Mouse (Mus musculus) hindbrain, embryonic 10.5 days (tissue): ENCODE data around the gene Lrig2. TPM values are rescaled to one million over a fixed set of nuclear protein-coding genes. Genes with fewer than 3 reads are reported as not detected.

Experiments used
- DNase-seq: peaks from one replicate; pipeline ENCODE4 v3.0.0-alpha.2; 2017; ENCODE audit warnings: low spot score
- H3K27ac ChIP-seq: fragments of 300-500 bp; sonication (generic); 2 replicates; pipeline ENCODE4 v1.5.1; 2016; ENCODE audit warnings: mild to moderate bottlenecking, moderate library complexity
- H3K27me3 ChIP-seq: fragments of 300-500 bp; sonication (generic); 2 replicates; pipeline ENCODE4 v1.6.1; 2016; ENCODE audit warnings: mild to moderate bottlenecking; ENCODE audit not compliant: poor library complexity, insufficient read depth, severe bottlenecking
- H3K36me3 ChIP-seq: fragments of 300-500 bp; sonication (generic); 2 replicates; pipeline ENCODE4 v1.6.1; 2016; ENCODE audit warnings: mild to moderate bottlenecking, moderate library complexity
- H3K4me1 ChIP-seq: fragments of 300-500 bp; sonication (generic); replicated peaks from 2 replicates; pipeline ENCODE4 v1.6.1; 2016; ENCODE audit warnings: mild to moderate bottlenecking
- H3K4me3 ChIP-seq: fragments of 300-500 bp; sonication (generic); 2 replicates; pipeline ENCODE4 v1.5.1; 2016; ENCODE audit warnings: mild to moderate bottlenecking, moderate library complexity
- H3K9me3 ChIP-seq: fragments of 300-500 bp; sonication (generic); 2 replicates; pipeline ENCODE4 v1.6.1; 2016; ENCODE audit warnings: mild to moderate bottlenecking, moderate library complexity
- whole genome bisulfite sequencing: fragments of 180-500 bp; shearing (Covaris S2); methylation state at CpG from one replicate; pipeline ENCODE4 v1.1.7; 2016; 5-methylcytosine and 5-hydroxymethylcytosine counted together
- polyA plus RNA-seq: library from polyadenylated mRNA; unstranded; fragments of >200 nt; fragmentation: Nextera tagmentation; extraction: Ambion mirVana; gene quantifications from 2 replicates; pipeline ENCODE4 v1.2.1, GENCODE M21; 2016

Lrig2 gene
- polyA plus RNA-seq, 1 experiment from 2014 or later: 20.4 TPM

GRCm38 (mm10) chr3:104525029-104525428 is 13.3 kb upstream of the Lrig2 start:
- no peak for DNase-seq
- H3K36me3 ChIP-seq: no peaks in the 10 kb centered on the region
- 0 out of 2 replicates have a peak, but pooled peaks cover 6% of the 10 kb centered on the region for H3K4me1 ChIP-seq
- WGBS: 80% methylated on average over 1 of the region's 1 CpGs
- H3K9me3 ChIP-seq: no peaks in the 10 kb centered on the region
- H3K27ac ChIP-seq: no peak overlapping the region
- no peak overlapping the region for H3K4me3 ChIP-seq
- H3K27me3 ChIP-seq: no peaks in the 10 kb centered on the region

- 73% methylated on average over 4 of the region's 4 CpGs for WGBS
- H3K27me3 ChIP-seq: no peaks in the 10 kb centered on the region
These were observed 11.7 kb upstream of the Lrig2 start for GRCm38 (mm10) chr3:104523333-104523871.

GRCm38 (mm10) chr3:104521341-104521924 is 9.7 kb upstream of the Lrig2 start:
- Histone ChIP-seq H3K36me3 (no peaks in the 10 kb centered on the region), H3K4me3 (no peak overlapping the region), H3K27ac (no peak overlapping the region), H3K4me1 (0 out of 2 replicates have a peak, but pooled peaks cover 6% of the 10 kb centered on the region), H3K27me3 (no peaks in the 10 kb centered on the region), H3K9me3 (no peaks in the 10 kb centered on the region)
- DNase-seq: no peak
- WGBS: 64% methylated on average over 3 of the region's 3 CpGs

More at GRCm38 (mm10) chr3:104523333-104523871, 11.7 kb upstream of the Lrig2 start:
- H3K27ac ChIP-seq: no peak overlapping the region
- no peak for DNase-seq
- no peaks in the 10 kb centered on the region for H3K36me3 ChIP-seq
- no peak overlapping the region for H3K4me3 ChIP-seq
- H3K9me3 ChIP-seq: no peaks in the 10 kb centered on the region
- 0 out of 2 replicates have a peak, but pooled peaks cover 6% of the 10 kb centered on the region for H3K4me1 ChIP-seq

GRCm38 (mm10) chr3:104520471-104520870 is 8.8 kb upstream of the Lrig2 start:
- Histone ChIP-seq H3K36me3 (no peaks in the 10 kb centered on the region), H3K9me3 (no peaks in the 10 kb centered on the region), H3K27ac (no peak overlapping the region), H3K4me3 (no peak overlapping the region), H3K27me3 (no peaks in the 10 kb centered on the region), H3K4me1 (0 out of 2 replicates have a peak, but pooled peaks cover 6% of the 10 kb centered on the region)
- WGBS: 72% methylated on average over 3 of the region's 3 CpGs
- DNase-seq: no peak

- 67% methylated on average over 6 of the region's 6 CpGs for WGBS
These were observed 7.2 kb upstream of the Lrig2 start for GRCm38 (mm10) chr3:104518931-104519330.

GRCm38 (mm10) chr3:104518411-104518810 is 6.7 kb upstream of the Lrig2 start:
- H3K27me3 ChIP-seq: no peaks in the 10 kb centered on the region
- H3K9me3 ChIP-seq: no peaks in the 10 kb centered on the region
- no peak overlapping the region for H3K27ac ChIP-seq
- H3K36me3 ChIP-seq: no peaks in the 10 kb centered on the region
- no peak for DNase-seq
- H3K4me1 ChIP-seq: 0 out of 2 replicates have a peak, but pooled peaks cover 1% of the 10 kb centered on the region
- WGBS: 85% methylated on average over 3 of the region's 3 CpGs
- H3K4me3 ChIP-seq: no peak overlapping the region

More at GRCm38 (mm10) chr3:104518931-104519330, 7.2 kb upstream of the Lrig2 start:
- Histone ChIP-seq H3K4me1 (0 out of 2 replicates have a peak, but pooled peaks cover 6% of the 10 kb centered on the region), H3K27me3 (no peaks in the 10 kb centered on the region), H3K27ac (no peak overlapping the region), H3K4me3 (no peak overlapping the region), H3K36me3 (no peaks in the 10 kb centered on the region), H3K9me3 (no peaks in the 10 kb centered on the region)
- DNase-seq: no peak

- Histone ChIP-seq H3K9me3 (no peaks in the 10 kb centered on the region), H3K4me1 (peaks cover 5% of the 10 kb centered on the region), H3K4me3 (no peak overlapping the region), H3K36me3 (no peaks in the 10 kb centered on the region), H3K27ac (no peak overlapping the region), H3K27me3 (no peaks in the 10 kb centered on the region)
- no peak for DNase-seq
- 84% methylated on average over 5 of the region's 5 CpGs for WGBS
These were observed 5.4 kb upstream of the Lrig2 start for GRCm38 (mm10) chr3:104517161-104517560.

GRCm38 (mm10) chr3:104514510-104514909 is 2.8 kb upstream of the Lrig2 start:
- WGBS: 92% methylated on average over 2 of the region's 2 CpGs
- no peak for DNase-seq

GRCm38 (mm10) chr3:104512424-104512748 is 668 bp upstream of the Lrig2 start:
- DNase-seq: no peak
- H3K4me3 ChIP-seq: peak overlapping the region; percentile 94
- peaks cover 28% of the 10 kb centered on the region for H3K4me1 ChIP-seq
- no peaks in the 10 kb centered on the region for H3K9me3 ChIP-seq
- H3K27ac ChIP-seq: peak overlapping the region; percentile 96
- H3K27me3 ChIP-seq: no peaks in the 10 kb centered on the region
- no peaks in the 10 kb centered on the region for H3K36me3 ChIP-seq
- WGBS: 30% methylated on average over 5 of the region's 5 CpGs

More at GRCm38 (mm10) chr3:104514510-104514909, 2.8 kb upstream of the Lrig2 start:
- peaks cover 21% of the 10 kb centered on the region for H3K4me1 ChIP-seq
- no peak overlapping the region for H3K27ac ChIP-seq
- H3K36me3 ChIP-seq: no peaks in the 10 kb centered on the region
- no peaks in the 10 kb centered on the region for H3K9me3 ChIP-seq
- no peaks in the 10 kb centered on the region for H3K27me3 ChIP-seq
- H3K4me3 ChIP-seq: no peak overlapping the region

- Histone ChIP-seq H3K4me1 (peaks cover 28% of the 10 kb centered on the region), H3K9me3 (no peaks in the 10 kb centered on the region), H3K36me3 (no peaks in the 10 kb centered on the region), H3K4me3 (peak overlapping the region; percentile 94), H3K27ac (peak overlapping the region; percentile 96), H3K27me3 (no peaks in the 10 kb centered on the region)
- DNase-seq: no peak
- 3% methylated on average over 14 of the region's 14 CpGs for WGBS
These were observed 818 bp downstream of the Lrig2 start for GRCm38 (mm10) chr3:104510771-104511429.

GRCm38 (mm10) chr3:104501648-104502047 is 10.1 kb downstream of the Lrig2 start:
- H3K4me1 ChIP-seq: 0 out of 2 replicates have a peak, but pooled peaks cover 3% of the 10 kb centered on the region
- no peaks in the 10 kb centered on the region for H3K27me3 ChIP-seq
- no peak overlapping the region for H3K27ac ChIP-seq
- peaks cover 11% of the 10 kb centered on the region for H3K36me3 ChIP-seq
- no peak for DNase-seq
- 83% methylated on average over 2 of the region's 2 CpGs for WGBS
- H3K9me3 ChIP-seq: no peaks in the 10 kb centered on the region
- no peak overlapping the region for H3K4me3 ChIP-seq

- no peak for DNase-seq
- Histone ChIP-seq H3K36me3 (peaks cover 18% of the 10 kb centered on the region), H3K27ac (no peak overlapping the region), H3K4me3 (no peak overlapping the region), H3K4me1 (0 out of 2 replicates have a peak, but pooled peaks cover 3% of the 10 kb centered on the region), H3K27me3 (no peaks in the 10 kb centered on the region), H3K9me3 (no peaks in the 10 kb centered on the region)
- WGBS: 93% methylated on average over 2 of the region's 2 CpGs
These were observed 10.8 kb downstream of the Lrig2 start for GRCm38 (mm10) chr3:104500881-104501280.

- DNase-seq: no peak
- WGBS: 92% methylated on average over 4 of the region's 4 CpGs
- H3K27me3 ChIP-seq: no peaks in the 10 kb centered on the region
- H3K4me3 ChIP-seq: no peak overlapping the region
- no peaks in the 10 kb centered on the region for H3K4me1 ChIP-seq
- no peak overlapping the region for H3K27ac ChIP-seq
- H3K36me3 ChIP-seq: peaks cover 59% of the 10 kb centered on the region
- no peaks in the 10 kb centered on the region for H3K9me3 ChIP-seq
These were observed 15.5 kb downstream of the Lrig2 start for GRCm38 (mm10) chr3:104496176-104496575.
